Mouse (Mus musculus): Measurements from ENCODE around the gene Apbb1.

The Apbb1 gene

DNA sequence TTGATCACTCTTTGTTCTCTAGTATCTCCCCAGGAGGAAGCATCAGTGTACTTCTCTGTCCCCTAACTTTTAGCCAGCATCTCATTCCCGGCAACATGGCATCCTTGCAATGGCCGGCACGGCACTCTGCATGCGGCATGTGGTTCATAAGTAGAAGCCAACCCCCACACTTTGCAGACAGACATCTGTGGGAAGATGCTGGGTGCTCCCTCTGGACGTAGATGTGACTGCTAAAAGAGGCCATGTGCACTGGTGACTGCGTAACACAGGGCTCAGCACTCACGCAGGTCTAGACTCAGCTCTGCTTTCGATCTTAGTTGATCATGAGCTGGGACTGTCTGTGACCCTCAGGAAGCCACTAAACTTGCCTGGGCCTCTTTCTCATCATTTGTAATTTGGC is 8.5 kb downstream of the Apbb1 start:
- in situ Hi-C loops (cut with MseI, MboI) = no loop called here

DNA sequence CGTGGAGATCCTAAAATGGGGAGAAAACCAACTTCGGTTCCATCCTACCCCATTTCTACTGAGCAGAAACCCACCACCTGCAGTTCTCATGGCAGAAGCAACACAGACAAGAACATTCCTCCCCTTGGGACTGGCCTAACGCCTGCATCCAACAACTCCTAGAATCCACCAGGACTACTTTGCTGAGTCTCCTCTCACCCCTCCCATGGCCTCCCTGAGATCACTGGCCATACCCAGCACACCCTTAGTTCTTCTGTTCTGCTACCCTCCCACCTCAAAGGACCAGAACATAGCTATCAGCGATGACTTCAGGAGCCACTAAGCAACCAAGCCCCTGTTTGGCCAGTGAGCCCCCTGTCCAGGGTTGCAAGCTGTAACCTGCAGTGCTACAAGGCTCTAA is 10.7 kb downstream of the Apbb1 start:
- in situ Hi-C loops (cut with MseI, MboI) = no loop called here

DNA sequence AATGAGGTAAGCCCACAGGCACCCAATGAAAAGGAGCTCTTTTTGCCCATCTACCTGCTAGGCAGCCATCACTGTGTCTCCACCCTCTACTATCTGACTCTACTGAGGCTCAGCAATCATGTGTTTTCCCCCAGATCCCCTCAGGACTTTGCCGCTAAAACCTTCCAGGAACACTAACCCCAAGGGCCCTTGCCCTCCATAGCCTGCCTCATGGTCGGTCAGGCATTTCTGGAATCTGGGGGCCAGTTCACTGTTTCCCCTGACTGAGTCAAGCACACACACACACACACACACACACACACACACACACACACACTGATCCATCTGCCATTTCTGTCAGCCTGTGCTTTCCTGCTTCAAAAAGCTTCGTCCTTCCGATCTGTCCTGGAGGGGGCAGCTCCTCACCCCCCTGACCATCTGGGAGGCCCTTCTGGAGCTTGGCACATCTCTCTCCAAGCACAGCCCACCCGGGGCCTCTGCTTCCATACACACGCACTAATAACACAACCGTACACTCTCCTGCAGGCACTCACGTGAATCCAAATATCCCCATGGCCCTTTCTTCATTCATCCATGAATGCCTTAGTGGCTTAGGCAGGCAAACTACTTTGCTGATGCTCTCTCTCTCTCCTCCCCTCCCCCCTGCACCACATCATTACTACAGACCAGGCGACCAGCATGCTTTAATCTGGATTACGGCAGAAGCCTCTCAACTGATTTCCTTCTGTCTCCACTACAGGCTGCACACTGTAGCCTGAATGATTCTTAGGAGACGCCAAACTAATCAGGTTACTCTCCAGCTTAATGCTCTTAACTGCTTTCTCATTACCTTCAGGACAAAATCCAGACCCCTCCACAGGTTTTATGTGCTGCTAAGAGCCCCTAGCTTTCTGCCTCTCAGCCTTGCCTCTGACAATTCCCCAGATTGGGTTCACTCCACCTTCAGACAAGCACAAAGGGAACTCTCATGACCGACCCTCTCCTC is 11.6 kb downstream of the Apbb1 start:
- in situ Hi-C loops (cut with MseI, MboI) = no loop called here

DNA sequence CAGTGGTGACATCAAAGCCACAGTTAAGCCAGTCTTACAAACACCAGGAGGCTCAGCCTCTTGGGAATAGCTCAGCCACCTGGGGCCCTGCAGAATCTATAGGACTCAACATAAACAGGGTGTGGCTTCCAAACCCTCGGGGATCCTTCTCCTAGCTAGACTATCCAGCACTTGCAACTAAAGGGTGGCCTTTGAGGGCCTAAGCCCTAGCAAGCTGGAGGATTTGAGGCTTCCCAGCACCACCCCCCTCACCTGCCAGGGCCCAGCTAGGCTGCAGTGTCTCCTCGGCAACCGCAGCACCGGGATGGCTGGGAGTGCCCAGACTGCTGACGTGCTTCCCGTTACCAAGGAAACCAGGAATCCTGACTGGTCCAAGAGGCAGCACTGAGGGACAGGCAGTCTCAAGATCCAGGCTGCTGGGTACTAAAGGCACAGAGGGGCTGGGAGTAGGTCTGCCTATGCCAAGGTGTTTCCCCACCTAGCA is 12.4 kb downstream of the Apbb1 start:
- in situ Hi-C loops (cut with MseI, MboI) = no loop called here

DNA sequence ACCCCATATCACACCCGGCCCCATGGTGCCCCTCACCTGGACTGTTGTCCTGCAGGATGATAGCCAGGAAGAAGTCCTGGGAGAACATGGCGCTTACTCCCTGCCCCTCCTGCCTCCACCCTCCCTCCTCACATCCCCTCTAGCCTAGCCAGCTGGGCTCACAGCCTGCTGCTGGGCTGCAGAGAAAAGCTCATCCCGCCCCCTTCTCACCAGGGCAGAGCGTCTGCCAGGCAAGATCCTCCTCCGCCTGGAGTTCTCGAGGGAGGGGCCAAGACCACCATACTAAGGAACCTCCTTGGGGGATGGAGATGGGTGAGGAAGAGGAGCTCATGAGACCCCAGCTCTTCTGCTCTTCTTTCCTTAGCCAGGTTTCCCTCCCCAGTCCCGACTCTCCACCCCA is 12.9 kb downstream of the Apbb1 start:
- in situ Hi-C loops (cut with MseI, MboI) = no loop called here

DNA sequence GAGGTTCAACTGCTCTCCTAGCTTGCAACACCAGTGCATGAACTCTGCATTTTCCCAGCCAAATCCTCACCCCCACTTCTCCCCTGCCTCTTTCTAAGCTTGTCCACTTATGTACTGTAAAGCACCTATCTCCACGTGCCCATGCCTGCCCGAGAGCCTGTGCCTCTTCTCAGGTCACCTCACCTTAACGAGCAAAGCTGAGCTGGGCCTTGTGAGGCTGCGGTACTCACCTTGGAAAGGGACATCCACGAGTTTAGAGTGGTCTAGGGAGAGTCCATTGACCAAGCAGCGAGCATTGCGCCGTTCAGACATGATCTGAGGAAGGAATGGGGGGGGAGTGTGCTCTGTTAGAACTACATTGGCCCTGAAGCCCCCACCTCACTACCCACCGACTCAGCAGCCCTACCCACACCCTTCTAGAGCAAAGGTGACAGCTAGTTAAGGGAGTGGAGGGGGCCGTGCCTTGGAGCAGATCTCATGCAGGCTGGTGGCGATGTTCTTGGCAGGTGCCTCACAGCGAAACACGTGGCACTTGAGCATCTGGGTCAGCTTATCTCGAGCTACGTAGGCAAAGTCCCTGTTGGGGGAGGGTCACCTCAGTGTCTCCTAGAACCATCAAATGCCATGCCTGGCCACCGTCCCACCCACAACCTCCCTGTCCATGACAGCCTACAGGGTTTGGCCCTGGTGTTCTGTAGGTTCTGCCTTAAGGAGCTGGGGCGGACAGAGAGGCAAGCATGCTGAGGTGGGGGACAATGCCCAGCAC is 16.2 kb downstream of the Apbb1 start:
- in situ Hi-C loops (cut with MseI, MboI) = no loop called here

DNA sequence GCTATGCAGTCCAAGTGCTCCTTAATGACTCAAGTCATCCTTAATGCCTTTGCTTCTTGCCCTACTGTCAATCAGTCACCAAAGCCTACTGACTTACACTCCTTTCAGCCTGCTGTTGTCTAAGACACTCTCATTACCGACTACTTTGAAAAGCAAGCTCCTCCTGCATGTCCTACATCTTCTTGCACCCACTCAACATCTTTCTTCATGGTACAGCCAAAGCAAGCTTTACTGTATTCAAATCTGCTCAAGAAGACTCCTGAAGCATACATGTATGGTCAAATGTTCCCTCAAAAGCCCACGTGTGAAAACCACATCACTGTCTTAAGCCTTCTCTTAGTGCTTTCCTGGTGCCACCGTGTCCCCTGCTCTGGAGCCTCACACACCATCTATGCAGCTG is 18.1 kb downstream of the Apbb1 start:
- in situ Hi-C loops (cut with MseI, MboI) = no loop called here

DNA sequence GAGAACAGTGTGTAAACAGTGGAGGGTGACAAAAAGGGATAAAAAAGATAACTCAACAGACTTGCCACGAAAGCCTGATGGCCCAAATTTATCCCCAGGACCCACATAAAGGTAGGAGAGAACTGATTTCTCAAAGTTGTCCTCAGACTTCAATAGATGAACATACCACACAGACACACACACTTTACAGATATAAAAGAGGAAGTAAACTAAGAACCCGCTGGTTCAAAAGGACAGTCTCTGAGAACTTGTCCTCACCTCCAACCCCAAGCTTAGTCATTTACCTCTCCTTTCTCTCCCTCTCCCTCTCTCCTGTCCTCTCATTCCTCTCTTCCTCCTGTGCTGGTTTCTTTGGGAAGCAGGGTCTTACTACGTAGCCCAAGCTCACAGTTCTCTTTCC is 19.1 kb downstream of the Apbb1 start:
- in situ Hi-C loops (cut with MseI, MboI) = no loop called here

DNA sequence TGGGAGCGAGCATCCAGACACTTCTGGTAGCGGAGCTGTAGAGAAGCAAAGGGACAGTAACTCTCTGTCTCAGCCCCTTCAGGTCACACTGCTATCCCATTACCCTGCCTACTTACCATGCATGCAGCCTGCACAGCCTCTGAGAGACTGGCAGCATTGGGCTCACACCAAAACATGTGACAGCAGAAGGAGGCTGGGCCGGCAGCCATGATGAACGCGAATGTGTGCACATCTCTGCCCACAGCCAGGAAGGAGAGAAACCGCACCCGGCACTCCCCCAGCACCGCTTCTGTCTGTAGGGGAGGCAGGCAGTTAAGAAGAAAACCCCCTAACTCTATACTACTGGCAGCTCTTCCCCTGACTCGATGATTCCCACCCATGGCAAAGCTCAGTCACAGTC is 22.4 kb downstream of the Apbb1 start:
- in situ Hi-C loops (cut with MseI, MboI) = no loop called here

DNA sequence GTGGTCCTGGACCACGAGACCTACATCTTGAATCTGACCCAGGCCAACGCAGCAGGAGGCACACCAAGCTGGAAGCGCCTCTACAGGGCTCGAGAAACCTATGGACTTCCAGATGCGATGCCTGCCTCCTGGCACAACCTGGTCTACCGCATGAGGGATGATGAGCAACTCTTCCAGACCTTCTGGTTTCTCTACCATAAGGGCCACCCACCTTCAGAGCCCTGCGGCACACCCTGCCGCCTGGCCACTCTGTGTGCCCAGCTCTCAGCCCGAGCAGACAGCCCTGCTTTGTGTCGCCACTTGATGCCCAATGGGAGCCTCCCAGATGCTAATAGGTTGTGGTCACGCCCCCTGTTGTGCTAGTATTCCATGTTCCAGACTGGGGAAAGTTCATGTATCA is 23.8 kb downstream of the Apbb1 start:
- in situ Hi-C loops (cut with MseI, MboI) = no loop called here

DNA sequence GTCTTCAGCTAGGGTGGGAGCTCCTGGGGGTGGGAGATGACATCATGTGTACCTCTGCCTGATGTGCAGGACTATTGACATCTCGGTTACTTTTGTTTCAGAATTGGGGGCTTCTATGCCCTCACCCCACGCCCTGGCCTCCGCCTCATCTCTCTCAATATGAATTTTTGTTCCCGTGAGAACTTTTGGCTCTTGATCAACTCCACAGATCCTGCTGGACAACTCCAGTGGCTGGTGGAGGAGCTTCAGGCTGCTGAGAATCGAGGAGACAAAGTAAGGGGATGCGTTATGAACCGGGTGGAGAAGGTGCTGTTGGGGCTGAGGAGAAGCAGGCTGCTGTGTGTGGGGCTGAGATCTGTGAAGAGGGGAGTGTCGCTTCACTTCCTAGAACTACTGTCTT is 25.0 kb downstream of the Apbb1 start:
- in situ Hi-C loops (cut with MseI, MboI) = no loop called here

DNA sequence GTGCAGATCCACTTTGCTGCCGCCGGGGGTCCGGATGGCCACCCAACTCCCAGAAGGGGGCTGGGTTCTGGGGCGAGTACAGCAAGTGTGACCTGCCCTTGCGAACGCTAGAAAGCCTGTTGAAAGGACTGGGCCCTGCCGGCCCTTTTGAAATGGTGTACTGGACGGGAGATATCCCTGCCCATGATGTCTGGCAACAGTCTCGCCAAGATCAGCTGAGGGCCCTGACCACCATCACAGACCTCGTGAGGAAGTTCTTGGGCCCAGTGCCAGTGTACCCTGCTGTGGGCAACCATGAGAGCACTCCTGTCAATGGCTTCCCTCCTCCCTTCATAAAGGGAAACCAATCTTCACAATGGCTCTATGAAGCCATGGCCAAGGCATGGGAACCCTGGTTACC is 25.9 kb downstream of the Apbb1 start:
- in situ Hi-C loops (cut with MseI, MboI) = no loop called here

DNA sequence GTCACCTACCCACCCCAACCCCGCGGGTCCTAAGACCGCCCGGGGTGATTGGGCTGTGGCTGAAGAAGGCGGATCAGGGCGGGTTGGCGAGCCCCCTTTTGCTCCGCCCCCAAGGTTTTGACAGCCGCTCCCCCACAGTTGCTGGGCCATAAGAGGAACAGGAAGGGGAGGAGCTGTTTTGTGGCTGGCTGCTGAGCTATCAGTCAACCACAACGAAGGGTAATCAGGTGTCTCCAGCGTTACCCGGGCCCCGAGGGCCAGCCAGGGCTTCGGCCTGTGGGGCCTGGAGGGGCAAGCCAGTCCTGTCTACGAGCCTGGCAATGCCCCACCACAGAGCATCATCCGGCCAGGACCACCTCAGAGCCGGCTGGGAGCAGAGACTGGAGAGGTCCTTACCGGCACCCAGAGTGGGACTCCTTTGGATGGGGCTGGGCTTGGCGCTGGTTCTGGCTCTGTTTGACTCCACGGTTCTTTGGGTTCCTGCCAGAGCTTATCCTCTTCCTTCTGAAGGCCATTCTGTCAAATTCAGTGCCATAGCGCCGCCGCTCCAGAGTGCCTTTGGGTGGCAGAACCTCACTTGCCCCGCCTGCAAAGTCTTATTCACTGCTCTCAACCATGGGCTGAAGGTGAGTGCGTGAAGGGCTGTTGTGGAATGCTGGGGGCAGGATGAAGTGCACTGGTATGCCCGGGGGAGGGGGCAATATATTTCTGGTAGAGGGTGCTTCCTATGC is 27.1 kb downstream of the Apbb1 start, which contains the start of gene Smpd1:
TSS of gene Smpd1 (plus strand) at position 149 of the 731 bp plus-strand sequence.
- in situ Hi-C loops (cut with MseI, MboI) = no loop called here

DNA sequence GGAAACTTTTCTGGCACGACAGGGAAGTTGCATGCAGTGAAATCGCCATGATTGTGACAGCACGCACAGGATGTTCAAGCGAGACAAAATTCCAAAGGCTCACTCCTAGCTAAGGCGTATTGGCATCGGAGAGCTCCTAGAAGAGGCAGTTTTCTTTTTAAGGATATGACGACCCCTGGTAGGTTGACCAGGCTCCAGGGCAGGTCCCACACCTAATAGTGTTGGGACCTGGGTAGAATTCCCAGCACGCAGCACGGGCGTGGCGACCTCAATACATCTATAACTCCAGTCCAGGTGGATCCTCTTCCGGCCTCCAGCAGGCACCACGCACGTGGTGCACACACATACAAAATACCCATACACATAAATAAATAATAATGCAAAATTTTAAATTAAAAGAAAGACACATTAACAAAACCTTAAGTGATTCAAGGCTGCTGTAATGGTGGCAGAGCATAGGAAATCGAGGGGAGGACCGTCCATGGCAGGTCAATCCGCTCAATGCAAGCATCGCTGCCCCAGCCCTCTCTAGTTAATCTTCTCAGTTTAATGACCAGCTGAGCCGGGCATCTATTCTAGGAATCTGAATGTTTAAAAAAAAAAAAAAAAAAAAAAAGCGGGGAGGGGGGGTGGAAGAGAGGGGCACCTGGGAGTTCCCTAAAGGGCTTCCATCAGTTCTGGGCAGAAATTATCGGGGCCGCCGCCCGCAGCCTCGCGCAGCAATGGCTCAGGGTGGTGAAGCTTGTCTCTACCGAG is 27.8 kb downstream of the Apbb1 start:
- in situ Hi-C loops (cut with MseI, MboI) = no loop called here

DNA sequence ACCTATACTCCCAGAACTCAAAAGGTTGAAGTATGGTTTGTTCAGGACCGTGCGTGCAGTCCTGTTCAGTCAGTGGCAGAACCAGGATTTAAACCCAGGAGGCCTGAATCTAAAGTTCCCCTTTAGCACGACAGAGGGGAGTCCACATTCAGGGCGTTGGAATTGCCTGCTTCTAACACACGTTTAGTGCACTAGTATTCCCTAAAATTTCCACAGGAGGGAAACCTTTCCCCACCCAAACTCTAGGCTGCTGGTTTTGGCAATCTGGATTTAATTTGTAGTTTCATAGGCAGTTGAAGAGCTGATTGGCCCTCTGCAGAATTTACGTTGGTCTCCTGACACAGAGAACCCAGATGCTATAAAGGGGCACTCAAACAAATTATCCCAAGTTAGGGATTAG is 32.4 kb downstream of the Apbb1 start:
- in situ Hi-C loops (cut with MseI, MboI) = loop anchor here in 1 of 2 experiments (5.0 kb wide), 1 partner anchor 53 kb away; the partner anchor contains the start of gene Hpx

DNA sequence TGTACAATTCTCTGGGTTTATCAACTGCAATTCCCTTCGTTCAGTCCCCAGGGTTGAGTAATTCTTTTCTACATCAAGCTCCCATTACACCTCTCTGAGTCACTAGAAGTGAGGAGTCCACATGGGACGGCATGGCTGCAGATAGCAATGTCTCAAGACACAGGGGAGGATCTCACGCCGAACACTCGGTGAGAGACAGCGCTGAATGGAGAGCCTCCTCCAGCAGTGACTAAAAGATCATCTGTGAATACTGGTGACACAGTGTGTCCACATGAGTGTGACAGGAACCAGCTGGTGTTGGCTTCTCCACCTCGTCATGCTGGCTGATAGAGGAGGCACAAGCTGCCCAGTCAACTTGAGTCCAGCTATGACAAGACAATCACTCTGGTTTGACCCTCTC is 33.5 kb downstream of the Apbb1 start:
- in situ Hi-C loops (cut with MseI, MboI) = loop anchor here in 1 of 2 experiments (5.0 kb wide), 1 partner anchor 54 kb away; the partner anchor contains the start of gene Hpx

DNA sequence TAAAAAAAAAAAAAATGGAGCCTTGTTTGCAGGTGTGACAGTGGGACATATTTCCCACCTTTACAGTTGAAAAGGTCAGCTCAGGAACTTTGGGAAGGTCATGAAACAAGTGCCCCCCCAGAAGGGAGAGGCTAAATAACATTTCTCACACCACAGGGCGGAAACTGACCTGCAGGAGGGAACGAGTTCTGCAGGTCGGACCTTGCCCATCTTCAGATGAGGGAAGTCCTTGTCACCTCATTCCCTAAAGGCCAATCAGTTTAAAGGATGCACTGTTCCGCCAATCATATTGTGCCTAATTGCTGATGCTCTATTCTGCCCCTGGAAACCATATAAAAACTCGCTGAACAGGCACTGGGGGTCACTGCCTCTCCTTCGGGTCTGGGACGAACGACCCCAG is 35.5 kb downstream of the Apbb1 start:
- in situ Hi-C loops (cut with MseI, MboI) = loop anchor here in 1 of 2 experiments (5.0 kb wide), 1 partner anchor 56 kb away; the partner anchor contains the start of gene Hpx

DNA sequence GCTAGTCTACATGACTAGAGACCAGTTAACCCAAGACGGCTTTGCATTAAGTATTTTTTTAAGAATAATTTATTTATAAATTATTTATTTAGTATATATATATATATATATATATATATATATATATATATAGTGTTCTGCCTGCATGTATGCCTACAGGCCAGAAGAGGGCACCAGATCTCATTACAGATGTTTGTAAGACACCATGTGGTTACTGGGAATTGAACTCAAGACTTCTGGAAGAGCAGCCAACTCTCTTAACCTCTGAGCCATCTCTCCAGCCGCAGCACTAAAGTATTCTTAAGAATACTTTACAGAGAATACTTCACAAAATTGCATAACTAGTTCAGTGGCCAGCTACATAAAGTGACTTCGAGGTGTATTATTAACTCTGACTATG is 47.3 kb downstream of the Apbb1 start:
- in situ Hi-C loops (cut with MseI, MboI) = no loop called here

DNA sequence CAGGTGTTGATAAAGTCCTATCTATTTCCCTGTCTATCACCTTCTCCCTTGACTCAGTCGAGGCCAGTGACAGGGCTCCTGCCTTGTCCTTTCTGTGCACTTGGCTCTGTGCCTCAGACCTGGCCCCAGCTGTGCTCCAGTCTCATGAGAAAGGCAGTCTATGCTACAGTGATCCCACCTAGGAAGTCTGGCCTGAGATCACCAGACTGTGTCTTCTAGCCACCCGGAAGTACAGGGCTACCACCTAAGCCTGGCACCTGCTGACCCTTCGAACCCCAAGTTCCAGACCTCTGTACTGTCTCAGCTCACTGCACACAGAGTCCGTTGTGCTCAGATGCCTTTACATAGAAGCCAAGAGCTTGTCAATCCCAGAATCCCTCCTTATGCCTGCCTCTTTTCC is 53.4 kb downstream of the Apbb1 start:
- in situ Hi-C loops (cut with MseI, MboI) = loop anchor here (10.0 kb wide), 2 partner anchors 273 to 353 kb away; no protein-coding TSS in a partner anchor

DNA sequence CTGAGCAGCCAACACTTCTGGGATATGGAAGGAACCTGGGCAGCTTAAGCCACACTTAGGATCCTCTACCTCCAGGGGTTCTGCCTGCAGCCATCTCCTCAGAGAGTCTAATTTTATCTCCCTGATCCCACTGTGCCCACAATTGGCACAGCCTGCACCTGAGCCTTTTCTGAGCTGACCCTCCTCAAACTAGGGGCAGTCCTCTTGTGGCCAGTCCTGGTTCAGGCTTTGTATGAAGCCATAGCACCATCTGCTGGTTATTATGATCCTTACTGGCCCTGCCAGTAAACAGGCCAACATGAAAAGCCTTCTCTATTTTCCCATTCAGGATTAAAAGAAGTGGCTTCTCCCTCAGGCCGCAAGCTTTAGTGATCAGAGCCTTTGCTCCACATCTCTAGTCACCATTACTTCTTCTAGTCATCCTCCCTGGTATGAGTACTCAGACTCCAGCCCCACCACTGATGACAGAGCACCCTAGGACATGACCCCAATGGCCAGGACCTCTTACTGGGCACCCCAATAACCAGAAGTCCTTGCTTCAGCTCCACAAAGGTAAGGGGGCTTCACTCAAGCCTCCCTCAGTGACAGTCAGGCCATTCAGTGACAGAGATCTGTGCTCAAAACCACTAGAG is 54.0 kb downstream of the Apbb1 start:
- in situ Hi-C loops (cut with MseI, MboI) = loop anchor here (10.0 kb wide), 2 partner anchors 273 to 353 kb away; no protein-coding TSS in a partner anchor
